Mouse (Mus musculus): Measurements from ENCODE around the gene Cd82. TPM values are rescaled to one million over a fixed set of nuclear protein-coding genes. Genes with fewer than 3 reads are reported as not detected.

Cd82 gene
- polyA plus RNA-seq, 1 experiment = 209 TPM

DNA sequence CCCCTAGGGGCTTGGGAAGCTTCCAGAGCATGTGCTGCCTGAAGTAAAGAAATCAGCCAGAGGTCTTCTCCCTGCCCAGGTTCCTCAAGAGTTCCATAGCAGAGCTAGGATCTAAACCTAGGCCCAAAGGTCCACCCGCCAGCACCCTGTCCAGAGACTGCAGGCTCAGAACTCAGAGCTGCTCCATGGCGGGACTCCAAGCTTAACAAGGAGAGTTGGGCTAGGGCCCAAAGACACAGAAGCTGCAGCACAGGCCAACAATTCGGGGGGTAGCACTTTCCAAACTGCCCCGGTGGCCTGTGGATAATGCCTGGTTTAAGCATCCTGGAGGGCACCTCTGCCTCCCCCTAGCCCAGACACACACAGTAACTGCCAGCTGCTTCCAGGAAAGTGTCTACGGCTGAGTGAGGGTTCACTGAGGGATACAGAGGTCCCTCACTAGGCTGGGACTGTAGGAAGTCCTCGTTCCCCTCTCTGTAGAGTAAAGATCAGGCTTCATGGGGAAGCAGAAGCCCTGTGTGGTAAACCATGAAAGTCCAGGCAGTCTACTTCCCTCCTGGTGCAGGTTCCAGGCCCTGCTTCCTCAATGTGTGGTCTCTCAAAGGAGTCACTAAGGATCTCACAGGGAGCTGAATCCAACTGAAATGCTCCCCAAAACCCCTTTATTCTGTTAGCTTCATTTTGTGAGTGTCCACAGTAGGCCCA is 5.4 kb downstream of the Cd82 start:
- no peak for DNase-seq (ENCODE audit: low read depth in 1 of 2, low spot score in 2 of 2)
- Histone ChIP-seq H3K36me3 (ENCODE audit: control insufficient read depth, insufficient read depth, low read length) (0 out of 2 replicates have a peak, but pooled peaks cover 1% of the 10 kb centered on the region), H3K27me3 (ENCODE audit: control insufficient read depth, insufficient read depth, low read length) (no peaks in the 10 kb centered on the region), H3K4me3 (ENCODE audit: extremely low read depth, insufficient read depth, insufficient read length) (no peak overlapping the region), H3K27ac (ENCODE audit: insufficient read depth, low read length) (peak overlapping the region; percentile 74), H3K4me1 (ENCODE audit: control insufficient read depth, insufficient read depth, insufficient read length) (peaks cover 60% of the 10 kb centered on the region)
- WGBS = 58% methylated on average over 6 of the region's 6 CpGs
- TF ChIP-seq CTCF (IDR thresholded peaks at IDR 0.05; ENCODE audit: extremely low read depth, insufficient read depth, insufficient read length, insufficient replicate concordance) (no peak), POLR2A (IDR thresholded peaks at IDR 0.05; ENCODE audit: low read depth, low read length) (no peak)

DNA sequence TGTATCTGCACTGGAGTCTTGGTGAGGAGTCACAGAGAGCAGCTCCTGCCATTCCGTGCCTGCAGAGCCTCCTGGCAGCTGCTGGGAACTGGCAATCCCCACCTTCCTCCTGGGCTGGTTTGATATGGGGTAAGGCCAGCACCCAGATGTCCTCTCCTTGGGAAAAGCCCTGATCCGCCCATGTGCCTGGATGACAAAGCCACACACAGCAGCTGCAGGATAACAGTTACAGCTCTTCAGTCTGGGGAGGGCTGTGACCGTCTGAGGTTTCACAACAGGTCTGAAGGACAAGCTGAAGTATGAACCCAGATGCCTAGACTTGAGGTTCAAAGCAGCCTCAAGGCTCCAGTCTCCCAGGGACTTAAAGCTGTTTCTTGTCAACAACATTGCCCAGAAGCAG is 6.8 kb downstream of the Cd82 start:
- DNase-seq (ENCODE audit: low read depth in 1 of 2, low spot score in 2 of 2) = no peak
- H3K4me3 ChIP-seq (ENCODE audit: extremely low read depth, insufficient read depth, insufficient read length) = no peak overlapping the region
- WGBS = 61% methylated on average over 3 of the region's 3 CpGs
- TF ChIP-seq CTCF (IDR thresholded peaks at IDR 0.05; ENCODE audit: extremely low read depth, insufficient read depth, insufficient read length, insufficient replicate concordance) = no peak
- no peak for TF ChIP-seq POLR2A (IDR thresholded peaks at IDR 0.05; ENCODE audit: low read depth, low read length)
- peaks cover 57% of the 10 kb centered on the region; the same call in 1 of the 2 replicates for H3K4me1 ChIP-seq (ENCODE audit: control insufficient read depth, insufficient read depth, insufficient read length)
- 0 out of 2 replicates have a peak, but pooled peaks cover 1% of the 10 kb centered on the region for H3K36me3 ChIP-seq (ENCODE audit: control insufficient read depth, insufficient read depth, low read length)
- H3K27me3 ChIP-seq (ENCODE audit: control insufficient read depth, insufficient read depth, low read length) = no peaks in the 10 kb centered on the region
- H3K27ac ChIP-seq (ENCODE audit: insufficient read depth, low read length) = peak overlapping the region; percentile 30

GRCm38 (mm10) chr2:93454817-93455591 is 7.9 kb downstream of the Cd82 start:
- H3K4me1 ChIP-seq (ENCODE audit: control insufficient read depth, insufficient read depth, insufficient read length) = peaks cover 54% of the 10 kb centered on the region; the same call in 1 of the 2 replicates
- WGBS = 67% methylated on average over 3 of the region's 3 CpGs
- 0 out of 2 replicates have a peak, but pooled peaks cover 1% of the 10 kb centered on the region for H3K36me3 ChIP-seq (ENCODE audit: control insufficient read depth, insufficient read depth, low read length)
- peak overlapping the region; percentile 20; the same call in 1 of the 2 replicates for H3K27ac ChIP-seq (ENCODE audit: insufficient read depth, low read length)
- no peak for DNase-seq (ENCODE audit: low read depth in 1 of 2, low spot score in 2 of 2)
- no peaks in the 10 kb centered on the region for H3K27me3 ChIP-seq (ENCODE audit: control insufficient read depth, insufficient read depth, low read length)
- no peak for TF ChIP-seq CTCF (IDR thresholded peaks at IDR 0.05; ENCODE audit: extremely low read depth, insufficient read depth, insufficient read length, insufficient replicate concordance)
- TF ChIP-seq POLR2A (IDR thresholded peaks at IDR 0.05; ENCODE audit: low read depth, low read length) = no peak
- no peak overlapping the region for H3K4me3 ChIP-seq (ENCODE audit: extremely low read depth, insufficient read depth, insufficient read length)

DNA sequence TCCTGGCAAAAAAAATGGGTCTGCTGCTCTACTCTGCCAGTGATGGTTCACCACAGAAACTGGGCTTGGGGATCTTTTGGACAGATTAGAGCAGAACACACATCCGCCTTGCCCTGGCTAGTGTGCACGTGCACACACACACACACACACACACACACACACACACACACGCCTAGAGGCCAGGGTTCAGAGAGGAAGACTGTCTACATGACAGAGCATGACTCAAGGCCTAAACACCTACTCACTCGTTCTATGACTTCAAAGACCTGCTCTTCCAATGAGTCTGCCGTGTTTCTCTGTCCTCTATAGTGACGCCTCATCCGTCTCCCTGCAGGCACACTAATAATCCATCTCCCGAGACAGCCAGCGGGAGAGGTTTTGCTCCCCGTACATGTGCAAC is 8.6 kb downstream of the Cd82 start:
- peak overlapping the region; percentile 20; the same call in 1 of the 2 replicates for H3K27ac ChIP-seq (ENCODE audit: insufficient read depth, low read length)
- TF ChIP-seq POLR2A (IDR thresholded peaks at IDR 0.05; ENCODE audit: low read depth, low read length) (no peak), CTCF (IDR thresholded peaks at IDR 0.05; ENCODE audit: extremely low read depth, insufficient read depth, insufficient read length, insufficient replicate concordance) (no peak)
- H3K27me3 ChIP-seq (ENCODE audit: control insufficient read depth, insufficient read depth, low read length) = no peaks in the 10 kb centered on the region
- no peak for DNase-seq (ENCODE audit: low read depth in 1 of 2, low spot score in 2 of 2)
- peaks cover 54% of the 10 kb centered on the region; the same call in 1 of the 2 replicates for H3K4me1 ChIP-seq (ENCODE audit: control insufficient read depth, insufficient read depth, insufficient read length)
- 0 out of 2 replicates have a peak, but pooled peaks cover 1% of the 10 kb centered on the region for H3K36me3 ChIP-seq (ENCODE audit: control insufficient read depth, insufficient read depth, low read length)
- WGBS = 57% methylated on average over 10 of the region's 10 CpGs
- no peak overlapping the region for H3K4me3 ChIP-seq (ENCODE audit: extremely low read depth, insufficient read depth, insufficient read length)

DNA sequence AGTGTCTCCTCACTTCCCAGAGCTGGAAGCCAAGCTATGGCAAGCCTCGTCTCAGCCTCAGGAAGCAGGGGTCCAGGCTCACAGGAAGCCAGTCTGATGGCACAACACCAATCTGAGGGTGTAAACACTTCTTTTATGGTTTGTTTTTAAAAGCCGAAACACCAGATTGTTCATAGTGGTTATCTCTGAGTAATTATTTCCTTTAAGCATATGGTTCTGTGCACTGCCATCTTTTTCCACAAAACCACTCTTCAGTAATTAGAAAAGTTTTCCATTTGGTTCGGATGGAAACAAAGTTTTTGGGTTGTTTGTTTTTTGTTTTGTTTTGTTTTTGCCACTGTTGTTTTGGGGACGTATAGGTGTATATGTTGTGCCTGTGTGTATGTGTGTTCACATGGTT is 9.9 kb downstream of the Cd82 start:
- 0 out of 2 replicates have a peak, but pooled peaks cover 1% of the 10 kb centered on the region for H3K36me3 ChIP-seq (ENCODE audit: control insufficient read depth, insufficient read depth, low read length)

GRCm38 (mm10) chr2:93452506-93452905 is 10.4 kb downstream of the Cd82 start:
- H3K27me3 ChIP-seq (ENCODE audit: control insufficient read depth, insufficient read depth, low read length) = no peaks in the 10 kb centered on the region
- H3K4me1 ChIP-seq (ENCODE audit: control insufficient read depth, insufficient read depth, insufficient read length) = peaks cover 53% of the 10 kb centered on the region; the same call in 1 of the 2 replicates
- no peak for DNase-seq (ENCODE audit: low read depth in 1 of 2, low spot score in 2 of 2)
- WGBS = 88% methylated on average over 4 of the region's 4 CpGs
- 0 out of 2 replicates have a peak, but pooled peaks cover 1% of the 10 kb centered on the region for H3K36me3 ChIP-seq (ENCODE audit: control insufficient read depth, insufficient read depth, low read length)
- TF ChIP-seq POLR2A (IDR thresholded peaks at IDR 0.05; ENCODE audit: low read depth, low read length) (no peak), CTCF (IDR thresholded peaks at IDR 0.05; ENCODE audit: extremely low read depth, insufficient read depth, insufficient read length, insufficient replicate concordance) (no peak)
- no peak overlapping the region for H3K4me3 ChIP-seq (ENCODE audit: extremely low read depth, insufficient read depth, insufficient read length)
- no peak overlapping the region for H3K27ac ChIP-seq (ENCODE audit: insufficient read depth, low read length)

More for the DNA sequence above, 9.9 kb downstream of the Cd82 start:
- Histone ChIP-seq H3K4me3 (ENCODE audit: extremely low read depth, insufficient read depth, insufficient read length) (no peak overlapping the region), H3K27ac (ENCODE audit: insufficient read depth, low read length) (no peak overlapping the region), H3K4me1 (ENCODE audit: control insufficient read depth, insufficient read depth, insufficient read length) (peaks cover 52% of the 10 kb centered on the region; the same call in 1 of the 2 replicates), H3K27me3 (ENCODE audit: control insufficient read depth, insufficient read depth, low read length) (no peaks in the 10 kb centered on the region)
- TF ChIP-seq CTCF (IDR thresholded peaks at IDR 0.05; ENCODE audit: extremely low read depth, insufficient read depth, insufficient read length, insufficient replicate concordance) = no peak
- no peak for TF ChIP-seq POLR2A (IDR thresholded peaks at IDR 0.05; ENCODE audit: low read depth, low read length)
- WGBS = 79% methylated on average over 4 of the region's 4 CpGs
- DNase-seq (ENCODE audit: low read depth in 1 of 2, low spot score in 2 of 2) = no peak

Data from spleen, adult 2 months (tissue).